Mouse (Mus musculus): Measurements from ENCODE around the gene Grap2.

The Grap2 gene

DNA sequence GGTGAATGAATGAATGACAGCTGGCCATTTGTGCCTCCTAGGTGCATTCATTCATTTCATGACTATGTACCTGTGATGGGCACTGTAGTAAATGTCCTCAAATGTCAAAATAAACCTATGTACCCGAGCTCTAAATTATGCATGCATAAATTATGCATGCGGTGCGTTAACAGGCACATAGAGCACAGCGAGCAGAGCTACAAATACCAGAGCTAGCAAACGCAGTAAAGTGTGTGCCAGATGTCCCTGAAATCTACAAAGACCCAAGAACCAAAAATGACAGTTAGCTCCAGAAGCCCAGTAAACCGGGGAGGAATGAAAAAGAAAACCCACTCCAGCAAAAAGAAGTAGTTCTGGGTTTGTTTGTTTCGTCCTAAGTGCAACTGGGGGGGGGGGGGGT lies 29.1 kb downstream of the Grap2 start:
- DNase-seq (ENCODE audit: low spot score in 2 of 2) = no peak

DNA sequence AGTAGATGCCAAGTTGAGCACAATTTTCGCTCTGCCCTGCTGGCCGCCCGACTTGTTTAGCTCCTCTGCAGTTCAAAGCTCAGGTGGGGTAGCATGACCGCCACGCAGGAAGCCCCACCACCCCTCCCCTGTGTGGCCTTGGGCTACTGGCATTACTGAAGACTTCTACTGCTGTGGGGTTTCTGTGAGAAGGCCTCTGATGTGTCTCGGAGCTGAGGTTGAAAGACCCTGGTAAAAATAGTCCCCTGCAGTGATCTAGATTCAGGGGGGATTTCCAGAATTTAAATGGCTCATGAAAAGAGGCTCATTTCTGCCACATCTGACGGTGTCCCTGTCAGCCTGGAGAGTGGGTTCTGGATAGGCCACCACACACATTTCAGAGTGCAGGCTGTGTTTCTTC lies 30.1 kb downstream of the Grap2 start:
- no peak for DNase-seq (ENCODE audit: low spot score in 2 of 2)

- DNase-seq (ENCODE audit: low spot score in 2 of 2) = no peak
Observed at GRCm38 (mm10) chr15:80604026-80604425, 31.6 kb downstream of the Grap2 start.

- no peak for DNase-seq (ENCODE audit: low spot score in 2 of 2)
Observed at GRCm38 (mm10) chr15:80607970-80608369, 35.6 kb downstream of the Grap2 start.

DNA sequence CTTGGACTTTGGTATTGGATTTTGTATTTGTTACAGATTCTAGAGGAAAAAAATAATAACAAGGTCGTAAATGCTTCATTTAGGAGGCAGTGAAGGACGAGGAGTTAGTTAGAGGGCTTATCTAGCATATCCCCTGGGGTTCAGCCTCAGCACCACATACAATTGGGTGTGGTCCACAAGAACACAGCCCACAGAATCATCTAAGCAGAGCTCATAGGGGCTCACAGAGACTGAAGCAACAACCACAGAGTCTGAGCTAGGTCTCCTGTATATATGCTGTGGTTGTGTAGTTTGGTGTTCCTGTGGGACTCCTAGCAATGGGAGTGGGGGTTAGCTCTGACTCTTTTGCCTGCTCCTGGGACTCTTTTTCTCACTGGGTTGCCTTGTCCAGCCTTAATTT lies 37.9 kb downstream of the Grap2 start:
- no peak for DNase-seq (ENCODE audit: low spot score in 2 of 2)

DNA sequence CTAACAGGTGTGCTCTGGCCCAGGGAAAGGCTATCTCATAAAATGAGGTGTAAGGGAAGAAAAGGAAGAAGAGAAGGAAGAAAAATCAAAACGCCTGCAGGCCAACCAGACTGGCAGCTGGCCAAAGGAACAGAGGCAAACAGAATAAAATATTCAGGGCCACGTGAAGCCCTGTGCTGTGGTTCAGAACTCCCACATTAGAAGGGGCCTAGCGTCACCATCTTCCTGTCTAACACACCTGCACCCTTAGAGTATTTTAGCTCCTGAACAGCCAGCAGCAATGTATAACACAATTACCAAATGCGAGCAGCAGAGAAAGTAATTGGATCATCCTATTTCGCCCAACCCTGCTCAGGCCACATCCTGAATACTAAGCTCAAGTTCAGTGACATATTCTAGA lies 39.1 kb downstream of the Grap2 start:
- DNase-seq (ENCODE audit: low spot score in 2 of 2) = no peak

GRCm38 (mm10) chr15:80613904-80614303 lies 41.5 kb downstream of the Grap2 start:
- no peak for DNase-seq (ENCODE audit: low spot score in 2 of 2)

DNA sequence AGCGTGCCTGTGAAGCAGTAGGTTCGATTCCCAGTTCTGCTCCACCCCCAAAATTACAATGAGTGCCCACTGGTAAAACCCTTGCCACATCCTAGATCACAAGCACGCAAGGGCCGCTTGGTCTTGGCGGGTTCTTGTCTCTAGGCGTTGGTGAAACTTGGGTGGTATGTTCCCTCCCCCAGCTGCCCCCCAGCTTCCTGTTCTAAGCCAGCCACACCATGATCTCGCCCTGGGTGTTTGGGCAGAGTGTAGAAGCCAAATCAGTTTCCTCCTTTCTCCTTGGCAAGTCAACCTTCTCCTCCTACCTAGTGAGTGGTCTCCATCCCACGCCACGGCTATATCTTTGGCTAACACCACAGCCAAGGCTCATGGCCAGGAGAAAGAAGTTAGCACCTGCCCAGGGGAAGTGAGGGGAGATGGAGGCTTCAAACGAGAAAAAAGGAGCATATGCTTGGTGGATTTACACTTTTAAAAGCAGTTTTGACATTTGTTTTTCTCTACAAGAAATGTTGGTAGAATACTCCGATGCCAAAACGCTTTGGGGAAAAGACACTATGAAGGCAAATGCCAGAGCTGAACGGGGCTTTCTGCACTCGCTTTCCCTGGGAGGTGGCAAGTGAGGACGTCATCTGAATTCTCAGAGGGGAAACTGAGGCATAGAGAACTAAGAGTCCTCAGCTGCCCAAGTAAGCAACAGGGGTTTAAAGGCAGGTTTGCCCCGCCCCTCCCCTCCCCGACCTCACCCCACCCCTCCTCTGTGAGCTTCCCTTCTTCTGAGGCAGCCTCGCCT lies 42.3 kb downstream of the Grap2 start:
- DNase-seq (ENCODE audit: low spot score in 2 of 2) = no peak

- no peak for DNase-seq (ENCODE audit: low spot score in 2 of 2)
Observed at GRCm38 (mm10) chr15:80615290-80615570, 42.8 kb downstream of the Grap2 start.

GRCm38 (mm10) chr15:80615636-80616383 lies 43.4 kb downstream of the Grap2 start:
- DNase-seq (ENCODE audit: low spot score in 2 of 2) = no peak

DNA sequence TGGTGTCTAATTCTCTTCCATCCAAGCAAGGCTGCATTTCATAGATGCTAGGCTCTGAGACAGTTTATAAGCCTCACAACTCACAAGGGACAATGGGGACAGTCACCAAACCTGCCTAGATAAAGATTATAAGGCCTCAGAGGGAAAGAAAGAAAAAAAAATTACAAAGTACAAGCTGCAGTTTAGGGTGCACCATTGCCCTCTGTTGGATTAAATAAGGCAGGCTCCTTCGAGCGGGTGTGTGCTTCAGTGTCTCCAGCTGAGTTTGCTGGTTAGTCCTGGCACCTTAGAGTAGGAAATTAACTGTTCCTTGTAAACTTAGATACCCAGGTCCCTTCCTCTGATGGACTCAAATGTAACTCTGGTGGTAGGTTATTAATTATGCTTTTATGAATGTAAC lies 45.4 kb downstream of the Grap2 start:
- no peak for DNase-seq (ENCODE audit: low spot score in 2 of 2)

DNA sequence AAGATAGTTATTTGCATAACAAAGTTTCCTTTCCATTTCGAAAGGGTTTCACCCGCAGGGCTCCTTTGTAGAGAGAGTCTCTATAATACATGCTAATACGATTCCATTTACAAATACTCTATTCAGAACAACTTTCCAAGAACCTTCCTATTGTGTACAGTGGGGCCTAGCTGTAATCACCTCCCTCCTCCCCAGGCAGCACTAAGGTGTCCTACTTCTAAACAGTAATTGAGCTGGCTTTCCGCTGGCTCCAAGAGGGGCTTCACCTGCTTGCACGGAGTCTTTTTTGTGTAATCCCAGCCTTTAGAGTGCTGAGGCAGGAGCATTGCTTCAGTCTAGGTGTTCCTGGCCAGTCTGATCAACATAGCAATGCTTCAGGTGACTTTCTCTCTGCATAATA lies 46.8 kb downstream of the Grap2 start:
- DNase-seq (ENCODE audit: low spot score in 2 of 2) = no peak

- no peak for DNase-seq (ENCODE audit: low spot score in 2 of 2)
Observed at GRCm38 (mm10) chr15:80619786-80620185, 47.4 kb downstream of the Grap2 start.

- DNase-seq (ENCODE audit: low spot score in 2 of 2) = no peak
Observed at GRCm38 (mm10) chr15:80620371-80620770, 48.0 kb downstream of the Grap2 start.

GRCm38 (mm10) chr15:80623171-80623837 lies 50.9 kb downstream of the Grap2 start:
- no peak for DNase-seq (ENCODE audit: low spot score in 2 of 2)

DNA sequence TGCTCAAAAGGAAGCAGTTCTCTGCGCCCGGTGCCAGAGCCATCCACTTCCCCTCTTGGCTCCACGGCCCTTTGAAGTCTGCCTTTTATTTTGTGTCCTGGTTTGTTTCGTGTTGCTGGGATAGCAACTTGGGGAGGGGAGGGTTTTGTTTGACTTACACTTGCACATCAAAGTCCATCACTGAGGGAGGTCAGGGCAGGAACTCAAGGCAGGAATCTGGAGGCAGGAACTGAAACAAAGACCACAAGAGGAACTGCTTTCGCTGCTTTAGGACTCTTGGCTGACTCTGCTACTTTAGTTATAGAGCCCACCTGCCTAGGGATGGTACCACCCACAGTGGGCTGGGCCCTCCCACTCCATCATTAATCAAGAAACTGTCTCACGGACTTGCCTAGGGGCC lies 54.1 kb downstream of the Grap2 start:
- no peak for DNase-seq (ENCODE audit: low spot score in 2 of 2)

DNA sequence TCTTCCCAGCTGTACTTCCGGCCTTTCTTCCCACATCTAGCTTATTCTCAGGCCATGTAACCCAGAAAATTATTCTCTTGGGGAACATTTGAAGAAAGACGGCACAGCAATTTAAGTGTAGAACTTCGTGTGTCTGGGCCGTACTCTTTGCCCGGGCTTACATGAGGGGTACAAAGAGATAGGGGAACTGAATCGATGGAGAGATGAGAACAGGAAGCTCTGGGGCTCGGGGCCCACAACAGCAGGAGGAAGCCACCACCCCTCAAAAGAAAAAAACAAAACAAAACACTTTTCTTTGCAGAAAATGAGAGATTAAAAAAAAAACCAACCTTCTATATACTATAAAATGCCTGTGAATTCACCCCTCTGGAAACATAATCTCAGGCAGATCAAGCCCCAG lies 57.8 kb downstream of the Grap2 start:
- DNase-seq (ENCODE audit: low spot score in 2 of 2) = no peak

- DNase-seq (ENCODE audit: low spot score in 2 of 2) = no peak
Observed at GRCm38 (mm10) chr15:80630711-80631110, 58.3 kb downstream of the Grap2 start.

DNA sequence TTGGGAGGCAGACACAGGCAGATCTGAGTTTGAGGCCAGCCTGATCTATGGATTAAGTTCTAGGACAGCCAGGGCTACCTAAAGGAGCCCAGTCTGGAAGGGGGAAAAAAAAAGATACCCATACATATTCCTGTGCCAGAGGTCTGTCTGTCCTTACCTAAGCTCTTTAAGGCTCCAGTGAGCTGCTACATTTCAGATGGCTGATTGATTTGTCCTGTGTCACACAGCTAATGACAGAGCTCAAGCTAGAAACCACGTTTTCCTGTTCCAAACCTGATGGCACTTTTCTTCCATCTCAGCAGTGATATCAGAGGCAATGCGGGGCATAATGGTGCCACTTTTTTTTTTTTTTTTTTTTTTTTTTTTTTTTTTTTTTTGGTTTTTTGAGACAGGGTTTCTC lies 58.9 kb downstream of the Grap2 start:
- no peak for DNase-seq (ENCODE audit: low spot score in 2 of 2)

- no peak for DNase-seq (ENCODE audit: low spot score in 2 of 2)
Observed at GRCm38 (mm10) chr15:80632280-80632893, 60.0 kb downstream of the Grap2 start.

GRCm38 (mm10) chr15:80634391-80635193 lies 62.2 kb downstream of the Grap2 start:
- peak in 1 of 2 experiments; percentile 24 for DNase-seq (ENCODE audit: low spot score in 2 of 2)
